Mouse (Mus musculus) A20 (cell line): ENCODE data around the gene Olfr557.

ENCODE experiments used
- DNase-seq: peaks from one replicate; pipeline ENCODE4 v3.0.0-alpha.2; 2011; ENCODE audit warnings: low read depth, low spot score

Gene Olfr557

GRCm38 (mm10) chr7:102695358-102696125 lies at the start of gene Olfr557:
TSS of gene Olfr557 (plus strand) at chr7:102695910.
- DNase-seq, result peak; percentile 54

- DNase-seq, result no peak
Observed at GRCm38 (mm10) chr7:102658523-102658922, 37.2 kb upstream of the Olfr557 start, which contains the start of gene Olfr555. TSS of gene Olfr555 (plus strand) at chr7:102658823.

- no peak for DNase-seq
Observed at GRCm38 (mm10) chr7:102664599-102664998, 31.1 kb upstream of the Olfr557 start, which contains the start of gene Olfr556. TSS of gene Olfr556 (plus strand) at chr7:102664899.

- peak; percentile 37 for DNase-seq
Observed at GRCm38 (mm10) chr7:102665378-102665777, 30.3 kb upstream of the Olfr557 start.

- DNase-seq, result no peak
Observed at GRCm38 (mm10) chr7:102676225-102676624, 19.5 kb upstream of the Olfr557 start.

GRCm38 (mm10) chr7:102681916-102682315 lies 13.8 kb upstream of the Olfr557 start:
- no peak for DNase-seq

GRCm38 (mm10) chr7:102686944-102687501 lies 8.7 kb upstream of the Olfr557 start, which contains the start of gene Trim68:
TSS of gene Trim68 (minus strand) at chr7:102687327.
- peak; percentile 94 for DNase-seq

GRCm38 (mm10) chr7:102698461-102698860 lies 2.8 kb downstream of the Olfr557 start:
- no peak for DNase-seq

GRCm38 (mm10) chr7:102701915-102702314 lies 6.2 kb downstream of the Olfr557 start, which contains the start of gene Olfr558:
TSS of gene Olfr558 (plus strand) at chr7:102702215.
- no peak for DNase-seq

- no peak for DNase-seq
Observed at GRCm38 (mm10) chr7:102718970-102719369, 23.3 kb downstream of the Olfr557 start, which contains the start of gene Olfr33. TSS of gene Olfr33 (minus strand) at chr7:102719070.

- DNase-seq, result no peak
Observed at GRCm38 (mm10) chr7:102727391-102727790, 31.7 kb downstream of the Olfr557 start, which contains the start of gene Olfr559. TSS of gene Olfr559 (minus strand) at chr7:102727491.

GRCm38 (mm10) chr7:102733793-102734192 lies 38.1 kb downstream of the Olfr557 start:
- DNase-seq, result no peak

GRCm38 (mm10) chr7:102737705-102738104 lies 42.0 kb downstream of the Olfr557 start:
- no peak for DNase-seq
